Mouse (Mus musculus): ENCODE data around the gene Usp49.

Usp49 gene

DNA sequence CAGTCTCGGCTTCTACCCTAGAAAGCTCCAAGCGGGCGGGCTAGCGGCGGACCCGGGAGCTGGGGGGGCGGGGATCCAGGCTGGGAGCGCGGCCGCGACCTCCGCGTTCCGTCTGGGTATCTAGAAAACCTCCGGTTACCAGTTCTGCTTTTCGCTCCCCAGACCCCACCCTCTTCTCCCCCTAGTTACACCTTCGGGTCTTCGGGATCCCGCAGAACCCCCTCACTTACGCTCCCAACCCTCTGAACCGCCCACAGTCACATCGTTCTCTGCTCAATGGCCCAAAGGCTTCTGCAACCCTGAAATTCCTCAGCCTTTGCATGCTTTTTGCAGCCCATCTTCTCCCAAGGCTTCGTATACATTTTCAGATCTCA, 64.8 kb downstream of the Usp49 start:
- no peak for DNase-seq

- DNase-seq: peak; percentile 88
These were observed 67.7 kb downstream of the Usp49 start for GRCm38 (mm10) chr17:47698156-47698555.

DNA sequence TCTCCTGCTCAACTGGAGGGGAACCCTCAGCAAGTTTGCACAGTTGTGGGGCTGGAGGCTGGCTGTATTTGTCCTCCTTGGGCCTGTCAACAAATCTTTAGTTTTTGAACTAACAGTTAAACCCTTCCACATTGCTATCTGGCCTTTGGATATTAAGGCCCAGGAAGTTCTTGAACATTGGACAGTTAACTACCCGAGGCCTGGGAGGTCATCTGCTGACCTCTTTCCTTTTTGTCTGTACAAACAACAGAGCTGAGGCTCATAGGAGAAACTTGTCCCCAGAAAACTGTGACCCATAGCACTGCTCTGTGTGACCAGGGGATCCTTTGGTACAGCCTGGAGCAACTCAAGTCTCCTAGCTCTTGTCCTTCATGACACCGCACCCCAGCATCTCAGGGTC, 68.6 kb downstream of the Usp49 start:
- DNase-seq: peak; percentile 37

GRCm38 (mm10) chr17:47701793-47702192, 71.3 kb downstream of the Usp49 start:
- DNase-seq: no peak

- DNase-seq: no peak
These were observed 72.3 kb downstream of the Usp49 start for GRCm38 (mm10) chr17:47702548-47703345.

DNA sequence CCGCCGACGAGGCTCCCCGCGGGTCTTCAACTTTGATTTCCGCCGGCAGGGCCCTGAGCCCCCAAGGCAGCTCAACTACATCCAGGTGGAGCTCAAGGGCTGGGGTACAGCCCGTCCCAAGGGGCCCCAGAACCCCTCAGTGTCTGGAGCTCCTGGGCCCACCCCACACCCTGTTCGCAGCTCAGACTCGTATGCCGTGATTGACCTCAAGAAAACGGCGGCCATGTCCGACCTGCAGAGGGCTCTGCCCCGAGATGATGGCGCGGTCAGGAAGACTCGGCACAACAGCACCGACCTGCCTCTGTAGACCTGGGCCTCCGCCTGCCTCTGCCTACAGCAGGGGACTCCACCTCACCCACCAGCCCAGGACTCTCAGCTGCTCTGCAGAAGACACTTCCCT, 73.1 kb downstream of the Usp49 start:
- no peak for DNase-seq

GRCm38 (mm10) chr17:47704692-47705091, 74.2 kb downstream of the Usp49 start:
- no peak for DNase-seq

DNA sequence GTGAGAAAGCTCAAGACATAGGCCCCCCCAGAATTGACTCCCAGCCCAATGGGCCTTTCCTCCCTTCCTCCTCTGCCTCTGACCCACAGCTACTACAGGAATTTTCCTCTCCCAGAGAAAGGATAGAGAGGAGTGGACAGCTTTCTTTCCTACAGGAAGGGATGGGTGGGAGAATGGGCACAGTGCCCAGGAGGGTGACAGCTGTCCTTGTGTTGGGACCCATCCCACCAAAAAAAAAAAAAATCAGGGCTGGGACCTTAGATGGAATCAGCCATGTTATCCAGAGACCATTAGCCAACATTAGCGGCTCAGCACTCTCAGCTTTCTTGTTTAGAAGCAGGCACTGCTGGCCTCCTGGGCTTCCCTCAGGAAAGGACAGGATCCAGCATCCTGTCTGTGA, 75.7 kb downstream of the Usp49 start:
- no peak for DNase-seq

GRCm38 (mm10) chr17:47707961-47708360, 77.5 kb downstream of the Usp49 start:
- peak; percentile 38 for DNase-seq

GRCm38 (mm10) chr17:47708972-47709371, 78.5 kb downstream of the Usp49 start:
- DNase-seq: no peak

GRCm38 (mm10) chr17:47710036-47710435, 79.5 kb downstream of the Usp49 start:
- DNase-seq: no peak

DNA sequence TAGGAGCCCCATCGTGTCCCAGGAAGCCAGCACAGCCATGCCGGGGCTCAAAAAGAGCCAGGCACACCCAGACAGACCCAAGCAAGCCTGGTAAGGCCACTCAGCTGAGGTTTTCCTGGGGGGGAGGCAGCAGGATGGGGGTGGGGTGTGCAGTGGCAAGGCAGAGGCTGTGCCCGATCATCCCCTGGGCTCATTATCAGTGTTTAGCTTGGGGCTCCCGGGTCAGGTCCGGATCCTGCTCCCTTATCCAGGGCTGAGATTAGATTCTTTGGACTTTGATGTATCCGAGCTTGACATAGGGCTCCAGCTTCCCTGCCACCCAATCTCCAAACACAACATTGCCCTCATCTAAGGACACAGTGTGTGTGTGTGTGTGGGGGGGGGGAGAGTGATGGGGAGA, 81.4 kb downstream of the Usp49 start:
- DNase-seq: no peak

DNA sequence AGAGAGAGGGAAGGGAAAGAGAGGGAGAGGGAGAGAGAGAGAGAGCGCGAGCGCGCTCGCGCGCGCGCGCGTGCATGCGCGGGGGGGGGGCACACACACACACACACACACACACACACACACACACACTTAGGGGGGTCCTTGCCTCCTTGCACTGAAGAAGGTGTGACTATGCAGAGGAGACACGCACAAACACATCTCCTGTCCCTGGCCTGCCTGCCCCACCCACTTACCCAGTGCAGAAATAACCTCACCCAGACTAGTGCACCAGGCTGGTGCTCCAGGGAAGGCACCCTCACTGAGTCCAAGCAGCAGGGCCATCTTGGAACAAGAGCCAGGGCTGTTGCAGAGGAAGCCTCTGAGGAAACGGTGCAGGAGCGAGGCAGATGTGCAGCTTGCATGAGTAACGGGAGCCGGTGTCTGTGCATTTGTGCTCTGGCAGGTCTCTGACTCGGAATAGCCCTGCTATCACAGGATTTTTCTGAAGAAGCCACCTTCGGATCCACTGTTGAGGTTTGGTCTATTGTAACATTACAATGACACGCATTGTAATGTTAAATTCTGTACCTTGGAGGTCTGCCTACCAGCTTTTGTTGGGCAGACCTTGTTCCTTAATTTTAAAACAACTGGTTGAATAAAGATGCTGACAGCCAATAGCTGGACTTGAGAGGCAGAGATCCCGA, 82.5 kb downstream of the Usp49 start:
- DNase-seq: no peak

- no peak for DNase-seq
These were observed 84.5 kb downstream of the Usp49 start for GRCm38 (mm10) chr17:47715037-47715436.

- DNase-seq: no peak
These were observed 90.7 kb downstream of the Usp49 start for GRCm38 (mm10) chr17:47721183-47721582.

GRCm38 (mm10) chr17:47726566-47726965, 96.1 kb downstream of the Usp49 start, which contains the start of gene Pgc:
Pgc (plus strand) TSS chr17:47726842.
- no peak for DNase-seq

DNA sequence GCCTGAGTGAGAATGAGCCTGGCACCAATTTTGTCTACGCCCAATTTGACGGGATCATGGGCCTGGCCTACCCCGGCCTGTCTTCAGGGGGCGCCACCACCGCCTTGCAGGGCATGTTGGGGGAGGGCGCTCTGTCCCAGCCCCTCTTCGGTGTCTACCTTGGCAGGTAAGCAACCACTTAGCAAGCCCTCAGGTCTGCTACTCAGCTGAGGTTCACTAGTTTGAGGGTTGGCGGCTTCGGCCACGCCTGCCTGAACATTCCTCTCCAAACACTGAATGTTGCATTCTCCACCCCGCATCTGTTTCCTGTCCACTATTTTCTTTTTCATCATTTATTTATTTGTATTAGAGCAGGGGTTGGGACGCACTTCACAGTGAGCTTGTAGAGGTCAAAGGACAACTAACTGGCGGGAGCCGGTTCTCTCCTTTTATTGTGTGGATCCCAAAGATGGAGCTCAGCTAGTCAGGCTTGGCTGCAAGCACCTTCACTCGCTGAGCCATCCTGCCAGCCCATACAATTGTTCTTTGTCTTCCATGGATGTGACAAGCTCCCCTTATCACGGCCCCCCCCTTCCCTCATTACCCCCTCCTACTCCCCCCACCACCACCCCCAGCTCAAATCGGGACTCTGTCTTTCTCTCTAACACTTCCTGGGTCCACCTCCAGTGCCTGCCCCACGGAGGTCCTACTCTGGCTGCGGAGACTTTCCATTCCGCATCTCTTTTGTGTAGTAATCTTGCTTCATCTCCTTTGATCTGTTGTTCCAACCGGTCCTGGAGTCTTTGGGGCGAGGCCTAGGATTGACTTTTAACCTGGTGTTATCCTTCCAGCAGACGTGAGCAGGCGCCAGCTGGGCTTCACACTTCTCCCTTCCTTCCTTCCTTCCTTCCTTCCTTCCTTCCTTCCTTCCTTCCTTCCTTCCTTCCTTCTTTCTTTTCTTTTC, 100.4 kb downstream of the Usp49 start:
- no peak for DNase-seq

GRCm38 (mm10) chr17:47735553-47736100, 105.1 kb downstream of the Usp49 start:
- DNase-seq: no peak
